Mouse (Mus musculus): Measurements from ENCODE around the gene Ptgdr2. TPM values are rescaled to one million over a fixed set of nuclear protein-coding genes. Genes with fewer than 3 reads are reported as not detected.

Gene Ptgdr2
- polyA plus RNA-seq, 1 experiment: not detected

DNA sequence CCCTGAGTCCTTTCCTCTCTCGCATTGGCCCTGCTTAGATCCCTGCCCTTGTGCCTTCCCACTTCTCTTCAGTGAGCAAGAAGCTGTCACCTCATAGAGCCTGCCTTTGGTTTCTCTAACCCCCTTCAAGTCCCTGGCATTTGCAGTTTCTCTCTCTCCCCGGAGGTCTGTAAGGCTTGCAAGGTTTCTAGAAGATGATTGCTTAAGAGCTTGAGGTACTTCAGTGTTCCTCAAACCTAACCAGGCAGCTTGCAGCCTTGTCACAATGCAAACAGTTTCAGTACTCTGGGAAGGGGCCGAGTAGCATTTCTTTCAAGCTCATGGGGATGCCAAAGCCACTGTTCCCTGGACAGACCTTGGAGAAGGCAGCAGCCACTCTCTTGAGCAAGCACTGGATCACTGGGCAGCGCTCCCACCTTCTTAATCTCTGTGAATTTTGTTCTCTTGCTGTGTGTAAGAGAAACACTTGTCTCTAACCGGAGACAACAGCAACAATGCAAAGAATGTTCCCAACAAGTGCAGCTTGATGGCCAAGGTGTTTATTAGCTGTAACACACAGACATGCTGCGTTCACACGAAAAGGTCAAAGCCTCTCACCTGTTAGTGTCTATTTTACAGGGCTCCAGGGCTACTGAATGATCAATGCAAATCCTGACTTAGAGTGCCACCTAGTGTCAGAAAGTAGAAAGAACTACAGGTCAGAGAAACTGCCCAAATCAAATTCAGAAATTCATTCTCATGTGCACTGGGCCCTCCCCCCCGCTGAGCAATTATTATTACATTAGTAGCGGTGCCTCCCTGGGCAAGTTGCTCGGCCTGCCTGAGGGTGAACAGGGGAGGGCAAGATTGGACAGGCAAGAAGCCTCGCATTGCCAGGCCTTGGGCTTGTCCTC lies 22.4 kb downstream of the Ptgdr2 start:
- TF ChIP-seq POLR2A (IDR thresholded peaks at IDR 0.05; ENCODE audit: insufficient read depth, low read depth, low read length) (no peak), CTCF (IDR thresholded peaks at IDR 0.05; ENCODE audit: insufficient read depth, low read depth, low read length) (no peak)
- 31% methylated on average over 11 of the region's 11 CpGs for WGBS
- no peak overlapping the region for H3K4me3 ChIP-seq (ENCODE audit: insufficient read depth, low read depth, low read length)
- H3K4me1 ChIP-seq (ENCODE audit: control insufficient read depth, insufficient read depth, low read length): peaks cover 2% of the 10 kb centered on the region; the same call in 1 of the 2 replicates
- no peak overlapping the region for H3K27ac ChIP-seq (ENCODE audit: insufficient read depth, low read depth, low read length)

DNA sequence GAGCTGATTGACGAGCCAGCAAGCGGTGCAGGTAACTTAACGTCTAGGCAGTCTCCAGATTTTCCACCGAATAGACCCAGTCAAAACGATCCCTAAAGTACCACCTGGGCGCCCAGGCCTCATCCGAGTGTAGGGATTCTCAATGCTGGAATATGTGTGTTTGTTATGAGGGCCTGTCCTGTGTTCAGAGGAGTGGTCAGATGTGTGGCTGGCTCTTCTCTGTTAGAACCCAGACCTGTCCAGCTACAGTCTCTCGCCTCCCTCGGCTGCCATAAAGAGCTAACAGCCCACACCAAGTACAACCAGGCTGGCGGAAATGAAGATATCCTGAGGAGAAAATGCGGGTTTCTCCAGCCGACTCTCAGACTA lies 23.0 kb downstream of the Ptgdr2 start:
- WGBS: 51% methylated on average over 12 of the region's 12 CpGs
- Histone ChIP-seq H3K4me1 (ENCODE audit: control insufficient read depth, insufficient read depth, low read length) (peaks cover 2% of the 10 kb centered on the region; the same call in 1 of the 2 replicates), H3K27ac (ENCODE audit: insufficient read depth, low read depth, low read length) (no peak overlapping the region), H3K4me3 (ENCODE audit: insufficient read depth, low read depth, low read length) (no peak overlapping the region)
- no peak for TF ChIP-seq POLR2A (IDR thresholded peaks at IDR 0.05; ENCODE audit: insufficient read depth, low read depth, low read length)

DNA sequence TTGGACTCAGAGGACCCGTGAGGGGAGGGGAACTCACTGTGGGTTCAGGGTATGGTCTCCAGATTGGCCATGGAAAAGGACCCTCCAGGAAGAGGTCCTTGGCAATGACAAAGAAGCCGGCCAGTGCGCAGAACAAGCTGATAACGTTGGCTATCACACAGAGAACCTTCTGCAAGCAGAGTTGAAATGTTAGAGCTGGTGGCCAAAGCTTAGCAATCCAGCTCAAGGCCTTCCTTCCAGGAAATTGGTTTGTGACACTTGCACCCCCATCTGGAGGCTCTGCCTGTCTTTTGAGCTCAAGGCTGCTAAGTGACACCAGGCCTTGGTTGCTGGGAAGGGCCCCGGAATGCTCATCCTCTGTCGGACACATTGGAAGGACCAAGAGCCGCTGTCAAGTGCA lies 28.8 kb downstream of the Ptgdr2 start:
- no peak for TF ChIP-seq CTCF (IDR thresholded peaks at IDR 0.05; ENCODE audit: insufficient read depth, low read depth, low read length)
- no peak for TF ChIP-seq POLR2A (IDR thresholded peaks at IDR 0.05; ENCODE audit: insufficient read depth, low read depth, low read length)
- H3K4me3 ChIP-seq (ENCODE audit: insufficient read depth, low read depth, low read length): no peak overlapping the region
- H3K27ac ChIP-seq (ENCODE audit: insufficient read depth, low read depth, low read length): no peak overlapping the region
- 91% methylated on average over 7 of the region's 7 CpGs for WGBS
- H3K4me1 ChIP-seq (ENCODE audit: control insufficient read depth, insufficient read depth, low read length): no peaks in the 10 kb centered on the region

DNA sequence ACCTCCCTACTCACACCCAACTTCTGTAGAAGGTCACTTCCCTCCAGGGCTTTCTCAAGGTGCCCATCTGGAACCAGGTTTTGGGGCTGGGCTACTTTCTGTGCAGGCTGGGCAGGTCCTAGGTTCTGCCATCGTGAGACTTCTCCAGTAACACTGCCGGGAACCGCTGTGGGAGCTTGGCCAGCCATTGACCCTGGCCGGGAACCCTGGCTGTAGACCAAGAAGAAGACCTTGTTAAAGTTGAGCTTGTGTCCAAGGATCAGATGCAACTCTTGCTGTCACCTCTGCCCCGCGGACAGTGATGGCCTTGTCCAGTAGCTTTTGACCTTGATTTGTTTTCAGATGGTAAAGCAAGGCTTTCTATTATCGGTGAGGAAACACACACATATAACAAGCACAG lies 31.6 kb downstream of the Ptgdr2 start:
- TF ChIP-seq CTCF (IDR thresholded peaks at IDR 0.05; ENCODE audit: insufficient read depth, low read depth, low read length) (no peak), POLR2A (IDR thresholded peaks at IDR 0.05; ENCODE audit: insufficient read depth, low read depth, low read length) (no peak)
- Histone ChIP-seq H3K4me1 (ENCODE audit: control insufficient read depth, insufficient read depth, low read length) (no peaks in the 10 kb centered on the region), H3K4me3 (ENCODE audit: insufficient read depth, low read depth, low read length) (no peak overlapping the region), H3K27ac (ENCODE audit: insufficient read depth, low read depth, low read length) (no peak overlapping the region)
- WGBS: 92% methylated on average over 7 of the region's 7 CpGs

GRCm38 (mm10) chr19:10970457-10970856 lies 33.5 kb downstream of the Ptgdr2 start:
- TF ChIP-seq CTCF (IDR thresholded peaks at IDR 0.05; ENCODE audit: insufficient read depth, low read depth, low read length) (no peak), POLR2A (IDR thresholded peaks at IDR 0.05; ENCODE audit: insufficient read depth, low read depth, low read length) (no peak)
- no peak overlapping the region for H3K27ac ChIP-seq (ENCODE audit: insufficient read depth, low read depth, low read length)
- no peaks in the 10 kb centered on the region for H3K4me1 ChIP-seq (ENCODE audit: control insufficient read depth, insufficient read depth, low read length)
- WGBS: 80% methylated on average over 3 of the region's 3 CpGs
- H3K4me3 ChIP-seq (ENCODE audit: insufficient read depth, low read depth, low read length): no peak overlapping the region

- 33% methylated on average over 3 of the region's 3 CpGs for WGBS
- TF ChIP-seq CTCF (IDR thresholded peaks at IDR 0.05; ENCODE audit: insufficient read depth, low read depth, low read length) (no peak), POLR2A (IDR thresholded peaks at IDR 0.05; ENCODE audit: insufficient read depth, low read depth, low read length) (no peak)
- H3K27ac ChIP-seq (ENCODE audit: insufficient read depth, low read depth, low read length): no peak overlapping the region
- H3K4me3 ChIP-seq (ENCODE audit: insufficient read depth, low read depth, low read length): no peak overlapping the region
- H3K4me1 ChIP-seq (ENCODE audit: control insufficient read depth, insufficient read depth, low read length): no peaks in the 10 kb centered on the region
Observed at GRCm38 (mm10) chr19:10972660-10973059, 35.7 kb downstream of the Ptgdr2 start.

- Histone ChIP-seq H3K4me1 (ENCODE audit: control insufficient read depth, insufficient read depth, low read length) (no peaks in the 10 kb centered on the region), H3K27ac (ENCODE audit: insufficient read depth, low read depth, low read length) (no peak overlapping the region), H3K4me3 (ENCODE audit: insufficient read depth, low read depth, low read length) (no peak overlapping the region)
- 51% methylated on average over 2 of the region's 2 CpGs for WGBS
- no peak for TF ChIP-seq CTCF (IDR thresholded peaks at IDR 0.05; ENCODE audit: insufficient read depth, low read depth, low read length)
- no peak for TF ChIP-seq POLR2A (IDR thresholded peaks at IDR 0.05; ENCODE audit: insufficient read depth, low read depth, low read length)
Observed at GRCm38 (mm10) chr19:10973187-10973586, 36.2 kb downstream of the Ptgdr2 start.

GRCm38 (mm10) chr19:10974238-10974865 lies 37.4 kb downstream of the Ptgdr2 start, which contains the start of gene Ms4a10:
Gene Ms4a10 (minus strand): TSS chr19:10974670.
- WGBS: 65% methylated on average over 4 of the region's 4 CpGs
- Histone ChIP-seq H3K4me1 (ENCODE audit: control insufficient read depth, insufficient read depth, low read length) (no peaks in the 10 kb centered on the region), H3K4me3 (ENCODE audit: insufficient read depth, low read depth, low read length) (no peak within 1 kb of the TSS), H3K27ac (ENCODE audit: insufficient read depth, low read depth, low read length) (no peak within 1 kb of the TSS)
- TF ChIP-seq CTCF (IDR thresholded peaks at IDR 0.05; ENCODE audit: insufficient read depth, low read depth, low read length): no peak
- no peak for TF ChIP-seq POLR2A (IDR thresholded peaks at IDR 0.05; ENCODE audit: insufficient read depth, low read depth, low read length)

GRCm38 (mm10) chr19:10975187-10975586 lies 38.2 kb downstream of the Ptgdr2 start:
- H3K4me1 ChIP-seq (ENCODE audit: control insufficient read depth, insufficient read depth, low read length): no peaks in the 10 kb centered on the region
- no peak for TF ChIP-seq CTCF (IDR thresholded peaks at IDR 0.05; ENCODE audit: insufficient read depth, low read depth, low read length)
- TF ChIP-seq POLR2A (IDR thresholded peaks at IDR 0.05; ENCODE audit: insufficient read depth, low read depth, low read length): no peak
- WGBS: 88% methylated on average over 2 of the region's 2 CpGs

More at GRCm38 (mm10) chr19:10975187-10975586, 38.2 kb downstream of the Ptgdr2 start:
- H3K4me3 ChIP-seq (ENCODE audit: insufficient read depth, low read depth, low read length): no peak overlapping the region
- no peak overlapping the region for H3K27ac ChIP-seq (ENCODE audit: insufficient read depth, low read depth, low read length)
